Mouse (Mus musculus) testis, adult 2 months (tissue): ENCODE results near the gene Mia. TPM values are rescaled to one million over a fixed set of nuclear protein-coding genes. Genes with fewer than 3 reads are reported as not detected.

Experiments used
- H3K27ac ChIP-seq: fragments of 200-500 bp; 2 replicates; pipeline ENCODE4 v1.5.1; 2012; ENCODE audit warnings: low read depth, low read length; ENCODE audit not compliant: control insufficient read depth, insufficient read depth
- H3K27me3 ChIP-seq: fragments of 200-500 bp; 2 replicates; pipeline ENCODE4 v1.6.1; 2012; ENCODE audit warnings: mild to moderate bottlenecking, low read length, moderate library complexity; ENCODE audit not compliant: control insufficient read depth, insufficient read depth
- H3K36me3 ChIP-seq: fragments of 200-500 bp; 2 replicates; pipeline ENCODE4 v1.6.1; 2012; ENCODE audit warnings: mild to moderate bottlenecking, low read length; ENCODE audit not compliant: control insufficient read depth, insufficient read depth
- H3K4me1 ChIP-seq: fragments of 200-500 bp; 2 replicates; pipeline ENCODE4 v1.6.1; 2012; ENCODE audit warnings: low read length; ENCODE audit not compliant: control insufficient read depth, insufficient read depth
- H3K4me3 ChIP-seq: fragments of 200-500 bp; 2 replicates; pipeline ENCODE4 v1.5.1; 2012; ENCODE audit warnings: low read depth, mild to moderate bottlenecking, low read length, moderate library complexity, mixed read lengths; ENCODE audit not compliant: control insufficient read depth
- CTCF ChIP-seq: fragments of 200-500 bp; IDR thresholded peaks from 2 replicates; pipeline ENCODE4 v1.5.1; 2012; ENCODE audit warnings: low read depth, mild to moderate bottlenecking, inconsistent platforms, low read length, moderate library complexity; ENCODE audit not compliant: control insufficient read depth, insufficient read depth, insufficient replicate concordance
- POLR2A ChIP-seq: fragments of 200-500 bp; IDR thresholded peaks from 2 replicates; pipeline ENCODE4 v1.6.1; 2012; ENCODE audit warnings: low read depth, mild to moderate bottlenecking, inconsistent platforms, low read length, moderate library complexity; ENCODE audit not compliant: control insufficient read depth
- polyA plus RNA-seq: library from polyadenylated mRNA; depleted of rRNA; stranded (reverse); fragments of >200 nt; gene quantifications from 2 replicates; pipeline ENCODE4 v1.2.3, GENCODE M21; 2012

Gene Mia
- polyA plus RNA-seq, 1 experiment: 6.9 TPM

DNA sequence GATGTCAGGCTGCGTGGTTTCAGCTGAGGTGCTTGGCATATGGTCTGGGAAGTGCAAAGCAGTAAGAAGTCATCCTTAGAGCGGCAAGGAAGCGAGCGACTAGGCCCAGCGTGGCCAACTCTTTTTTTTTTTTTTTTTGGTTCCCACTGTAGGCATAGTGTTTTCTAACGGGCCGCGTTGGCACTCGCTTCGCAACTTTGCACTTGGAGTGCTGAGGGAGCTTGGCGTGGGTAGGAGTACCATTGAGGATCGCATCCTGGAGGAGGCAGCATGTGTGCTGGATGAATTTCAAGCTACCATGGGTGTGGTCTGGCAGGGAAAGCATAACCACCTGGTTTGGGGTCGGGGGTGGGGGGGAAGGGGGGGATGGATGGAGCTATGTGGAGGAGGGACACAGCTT is 25.0 kb downstream of the Mia start:
- peaks cover 11% of the 10 kb centered on the region for H3K4me1 ChIP-seq
- TF ChIP-seq CTCF (no peak), POLR2A (no peak)
- H3K27me3 ChIP-seq: no peaks in the 10 kb centered on the region
- H3K27ac ChIP-seq: no peak overlapping the region
- H3K4me3 ChIP-seq: no peak overlapping the region
- H3K36me3 ChIP-seq: peaks cover 2% of the 10 kb centered on the region

- peaks cover 9% of the 10 kb centered on the region for H3K4me1 ChIP-seq
- H3K27ac ChIP-seq: no peak within 1 kb of the TSS
- H3K36me3 ChIP-seq: no peaks in the 10 kb centered on the region; the same call in none of the 2 replicates
- H3K4me3 ChIP-seq: no peak within 1 kb of the TSS
- H3K27me3 ChIP-seq: no peaks in the 10 kb centered on the region
- TF ChIP-seq CTCF (no peak), POLR2A (no peak)
Observed at GRCm38 (mm10) chr7:27153205-27153764, 27.7 kb downstream of the Mia start, which contains the start of gene Cyp2t4. Cyp2t4 (plus strand) TSS chr7:27153714.

DNA sequence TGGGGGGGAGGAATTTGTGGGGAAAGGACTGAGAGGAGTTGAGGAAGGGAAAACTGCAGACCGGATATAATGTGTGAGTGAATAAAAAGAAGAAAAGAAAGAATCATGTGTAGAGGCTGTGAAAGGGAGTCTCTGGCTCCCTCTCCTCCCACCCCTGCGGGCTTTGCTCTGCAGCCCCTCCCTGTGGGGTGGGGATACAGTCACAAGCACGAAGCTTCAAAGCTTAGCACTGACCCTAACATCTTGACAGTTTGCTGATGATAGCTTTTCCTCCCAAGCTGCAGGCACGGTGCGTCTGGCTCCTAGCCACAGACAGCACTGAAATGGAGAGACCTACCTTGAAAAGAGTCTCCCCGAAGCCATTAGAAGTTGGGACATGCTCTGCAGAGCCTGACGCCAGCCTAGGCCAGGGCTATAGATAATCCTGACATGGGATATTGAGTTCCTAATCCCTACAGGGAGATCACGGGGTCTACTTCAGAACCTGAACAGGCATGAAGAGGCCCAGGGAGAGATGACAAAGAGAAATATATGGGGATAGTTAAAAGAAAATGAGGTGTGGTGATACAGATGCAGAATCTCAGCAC is 44.5 kb downstream of the Mia start:
- Histone ChIP-seq H3K27ac (no peak overlapping the region), H3K4me3 (no peak overlapping the region), H3K27me3 (no peaks in the 10 kb centered on the region), H3K36me3 (no peaks in the 10 kb centered on the region), H3K4me1 (peaks cover 4% of the 10 kb centered on the region; the same call in 1 of the 2 replicates)
- no peak for TF ChIP-seq POLR2A
- TF ChIP-seq CTCF: no peak

DNA sequence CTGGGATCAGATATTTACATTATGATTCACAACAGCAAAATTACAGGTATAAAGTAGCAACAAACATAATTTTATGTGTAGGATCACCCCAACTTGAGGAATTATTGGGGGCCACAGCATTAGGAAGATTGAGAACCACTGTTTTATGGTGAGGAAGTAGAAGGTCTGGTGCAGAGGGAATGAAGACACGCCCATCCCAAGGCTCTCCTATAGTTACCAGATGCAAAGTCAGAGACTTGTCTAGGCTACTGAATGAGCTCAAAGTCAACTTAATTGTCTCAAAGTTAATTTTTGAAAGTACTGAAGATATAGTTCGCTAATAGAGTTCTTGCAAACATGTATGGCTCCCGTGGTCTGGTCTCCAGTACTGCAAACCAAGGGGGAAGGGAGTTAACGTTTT is 47.2 kb downstream of the Mia start:
- TF ChIP-seq CTCF (no peak), POLR2A (no peak)
- Histone ChIP-seq H3K27ac (no peak overlapping the region), H3K27me3 (no peaks in the 10 kb centered on the region), H3K4me3 (no peak overlapping the region), H3K4me1 (peaks cover 12% of the 10 kb centered on the region), H3K36me3 (no peaks in the 10 kb centered on the region)

DNA sequence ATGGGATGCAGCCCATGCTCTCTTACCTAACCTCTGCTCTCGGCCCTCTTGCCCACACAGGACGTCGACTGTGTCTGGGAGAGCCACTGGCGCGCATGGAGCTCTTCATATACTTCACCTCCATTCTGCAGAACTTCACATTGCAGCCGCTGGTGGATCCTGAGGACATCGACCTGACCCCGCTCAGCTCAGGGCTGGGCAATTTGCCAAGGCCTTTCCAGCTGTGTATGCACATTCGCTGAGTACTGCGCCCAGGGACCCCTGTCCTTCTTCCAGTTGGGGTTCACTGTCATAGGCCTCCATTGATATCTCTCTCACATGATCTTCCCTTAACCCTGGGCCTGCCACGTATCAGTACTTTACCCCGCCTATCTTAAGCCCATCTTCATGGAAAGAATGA is 47.8 kb downstream of the Mia start:
- Histone ChIP-seq H3K36me3 (no peaks in the 10 kb centered on the region), H3K4me1 (peaks cover 12% of the 10 kb centered on the region), H3K27me3 (no peaks in the 10 kb centered on the region), H3K4me3 (no peak overlapping the region), H3K27ac (no peak overlapping the region)
- TF ChIP-seq CTCF (no peak), POLR2A (no peak)

- H3K4me1 ChIP-seq: peaks cover 12% of the 10 kb centered on the region
- H3K4me3 ChIP-seq: no peak overlapping the region
- no peaks in the 10 kb centered on the region for H3K27me3 ChIP-seq
- no peak overlapping the region for H3K27ac ChIP-seq
- TF ChIP-seq CTCF: peak; percentile 36; the same call in 1 of the 2 replicates
- TF ChIP-seq POLR2A: no peak
- no peaks in the 10 kb centered on the region for H3K36me3 ChIP-seq
Observed at GRCm38 (mm10) chr7:27132588-27132987, 48.4 kb downstream of the Mia start.

DNA sequence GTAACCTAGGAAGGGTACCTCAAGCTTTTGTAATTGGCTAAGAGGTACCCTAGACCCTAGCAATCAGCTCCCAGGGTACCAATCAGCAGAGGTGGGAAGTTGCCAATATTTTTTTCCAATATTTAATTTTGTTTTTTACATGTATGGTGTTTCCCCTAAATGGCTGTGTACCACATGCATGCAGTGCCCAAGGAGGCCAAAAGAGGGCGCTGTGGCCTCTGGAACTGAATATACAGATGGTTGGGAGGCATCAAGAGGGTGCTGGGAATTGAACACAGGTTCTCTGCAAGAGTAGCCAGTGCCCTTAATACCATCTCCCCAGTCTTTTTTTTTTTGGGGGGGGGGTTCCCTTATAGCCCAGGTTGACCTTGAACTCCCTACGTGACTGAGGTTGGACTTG is 49.6 kb downstream of the Mia start:
- H3K27me3 ChIP-seq: no peaks in the 10 kb centered on the region
- peaks cover 12% of the 10 kb centered on the region for H3K4me1 ChIP-seq
- H3K27ac ChIP-seq: no peak overlapping the region
- H3K4me3 ChIP-seq: no peak overlapping the region; the same call in 1 of the 2 replicates
- H3K36me3 ChIP-seq: no peaks in the 10 kb centered on the region
- TF ChIP-seq POLR2A (no peak), CTCF (peak; percentile 84; the same call in 1 of the 2 replicates)
